Mouse (Mus musculus): ENCODE results near the gene Rad51ap1. TPM values are rescaled to one million over a fixed set of nuclear protein-coding genes. Genes with fewer than 3 reads are reported as not detected.

Rad51ap1 gene
- total RNA-seq, 2 experiments from 2014 or later, result 4.1 to 4.9 TPM

DNA sequence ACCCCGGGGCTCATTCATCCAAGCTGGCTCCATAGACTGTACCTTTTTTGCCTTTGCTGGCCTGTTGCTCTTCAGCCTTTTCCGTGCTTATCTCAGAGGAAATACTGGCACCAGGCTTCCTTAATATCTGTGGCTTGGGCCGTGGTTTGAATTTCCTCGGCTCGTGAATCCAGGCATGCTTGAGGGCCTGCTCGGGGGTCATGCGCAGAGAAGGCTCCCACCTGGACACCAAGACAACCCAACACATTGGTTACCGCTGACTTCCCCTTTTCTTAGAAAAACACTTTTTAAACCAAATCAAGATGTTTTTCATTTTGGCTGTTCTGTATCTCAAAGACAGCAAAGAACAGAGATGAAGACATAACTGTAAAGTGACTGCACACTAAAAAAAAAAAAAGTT is 62.3 kb downstream of the Rad51ap1 start:
- intact Hi-C loops (cut with DNase I), result no loop called here
- no peak for DNase-seq (ENCODE audit: extremely low spot score in 1 of 2, low spot score in 2 of 2)

Other genes starting within 250 kb of the Rad51ap1 start
- gene Kcna6, start 198.9 kb downstream of the Rad51ap1 start, total RNA-seq (2021), result 10 to 100 TPM; 78.2 to 82.1 TPM
- 100 to 1,000 TPM; 153 to 159 TPM for gene Ndufa9, start 90.5 kb downstream of the Rad51ap1 start, total RNA-seq (2021)
- under 1 TPM; 0.30 to 0.54 TPM for gene Akap3, start 86.5 kb downstream of the Rad51ap1 start, total RNA-seq (2021)
- under 1 TPM in 1 of 2 experiments, not detected in 1; 0.15 TPM for gene Dyrk4, start 17.7 kb downstream of the Rad51ap1 start, total RNA-seq (2021)
- 10 to 100 TPM; 40.0 to 44.8 TPM for gene D6Wsu163e, start 375 bp upstream of the Rad51ap1 start, total RNA-seq (2021)
- not detected for gene Fgf6, start 76.0 kb upstream of the Rad51ap1 start, total RNA-seq (2021)
- under 1 TPM; 0.36 to 0.51 TPM for gene Fgf23, start 133.3 kb upstream of the Rad51ap1 start, total RNA-seq (2021)
- 10 to 100 TPM; 20.7 to 24.1 TPM for gene Tigar, start 170.0 kb upstream of the Rad51ap1 start, total RNA-seq (2021)
- 100 to 1,000 TPM; 104 to 130 TPM for gene Ccnd2, start 212.6 kb upstream of the Rad51ap1 start, total RNA-seq (2021)

All from left cerebral cortex, postnatal 10 days (tissue).